Mouse (Mus musculus) brain, embryonic 14.5 days (tissue): ENCODE results near the gene Lhfpl2.

ENCODE experiments used
- CTCF ChIP-seq: fragments of 200-500 bp; IDR thresholded peaks from 2 replicates; pipeline ENCODE4 v1.5.1; 2012; ENCODE audit warnings: inconsistent platforms, mild to moderate bottlenecking, moderate library complexity, borderline replicate concordance; ENCODE audit not compliant: insufficient read depth, insufficient read length; ENCODE audit errors: extremely low read depth
- POLR2A ChIP-seq: fragments of 200-500 bp; IDR thresholded peaks from 2 replicates; pipeline ENCODE4 v1.6.1; 2012; ENCODE audit warnings: mild to moderate bottlenecking, inconsistent platforms, borderline replicate concordance; ENCODE audit not compliant: poor library complexity, insufficient read depth, insufficient read length, severe bottlenecking; ENCODE audit errors: extremely low read depth

GRCm38 (mm10) chr13:94155657-94156429, 98.2 kb downstream of the Lhfpl2 start:
- TF ChIP-seq POLR2A = no peak
- TF ChIP-seq CTCF = no peak
